Comparison of ENCODE assay signal across 8 mouse cellular contexts in genomic region chr2:167278751-167279526, GRCm38 (mm10). TPM values are rescaled to one million over a fixed set of nuclear protein-coding genes. Genes with fewer than 3 reads are reported as not detected.
DNase-seq lines count a peak whose midpoint lies in the region; ATAC-seq and TF ChIP-seq lines count a peak whose summit lies in the region.
"Had no signal": no experiment of that assay in that cellular context is flagged by ENCODE, and none has a peak within 500 bp of the region (broad histone marks: within the 10 kb centered on the region; RNA-seq: fewer than 3 reads in every experiment).

No protein-coding gene starts in this region.

- peak; percentile 73 for DNase-seq in MEL (ENCODE audit: low read depth, low spot score)
- peak; percentile 79 for DNase-seq in adrenal gland, postnatal 25 days
- peak; percentile 47 for DNase-seq in embryonic facial prominence, embryonic 14.5 days (ENCODE audit: low spot score)
- peak; percentile 80 to 82 for DNase-seq in kidney, postnatal 4 days
- DNase-seq in lung, embryonic 14.5 days = peak; percentile 83
- peak; percentile 77 for DNase-seq in retina, embryonic 14.5 days (ENCODE audit: low spot score)

- TF ChIP-seq RAD21 in MEL (IDR thresholded peaks at IDR 0.05; ENCODE audit: low read depth, low read length) = peak; percentile 91

- 61% methylated on average over 17 of the region's 17 CpGs for WGBS in embryonic facial prominence, embryonic 14.5 days
- WGBS in heart, embryonic 16.5 days = 56% methylated on average over 17 of the region's 17 CpGs
- WGBS in lung, embryonic 14.5 days = 54% methylated on average over 17 of the region's 17 CpGs

- peak; percentile 51 for ATAC-seq in embryonic facial prominence, embryonic 14.5 days (ENCODE audit: low read depth)
- ATAC-seq in heart, embryonic 16.5 days (replicated peaks; ENCODE audit: extremely low read depth, insufficient read depth, low FRiP score) = peak; percentile 55
- ATAC-seq in lung, embryonic 14.5 days (ENCODE audit: insufficient read depth) = peak; percentile 62

- no peak for TF ChIP-seq EP300 in MEL (IDR thresholded peaks at IDR 0.05; ENCODE audit: low read depth in 1 of 2, low read length in 2 of 2)

- no peak overlapping the region for H3K4me3 ChIP-seq in MEL (ENCODE audit: control insufficient read depth in 1 of 2, insufficient read depth in 1 of 2, low read depth in 2 of 2, low read length in 2 of 2)
- no peak overlapping the region for H3K4me3 ChIP-seq in embryonic facial prominence, embryonic 14.5 days (ENCODE audit: low read depth, low read length)
- H3K4me3 ChIP-seq in heart, embryonic 16.5 days (ENCODE audit: low read length) = no peak overlapping the region
- no peak overlapping the region for H3K4me3 ChIP-seq in lung, embryonic 14.5 days (ENCODE audit: low read depth, low read length)
- H3K4me3 ChIP-seq: hindbrain, embryonic 15.5 days had no signal

- no peak overlapping the region for H3K4me2 ChIP-seq in embryonic facial prominence, embryonic 14.5 days (ENCODE audit: low read depth, low read length)
- H3K4me2 ChIP-seq in heart, embryonic 16.5 days (ENCODE audit: low read depth, low read length) = no peak overlapping the region
- H3K4me2 ChIP-seq in lung, embryonic 14.5 days = no peak overlapping the region
- H3K4me2 ChIP-seq: hindbrain, embryonic 15.5 days had no signal

- no peaks in the 10 kb centered on the region for H3K36me3 ChIP-seq in MEL (ENCODE audit: control insufficient read depth in 1 of 2, insufficient read depth in 2 of 2, low read length in 2 of 2)
- H3K36me3 ChIP-seq in embryonic facial prominence, embryonic 14.5 days (ENCODE audit: control insufficient read depth, insufficient read depth, low read length) = no peaks in the 10 kb centered on the region
- H3K36me3 ChIP-seq in heart, embryonic 16.5 days (ENCODE audit: control insufficient read depth, insufficient read depth) = no peaks in the 10 kb centered on the region
- no peaks in the 10 kb centered on the region for H3K36me3 ChIP-seq in lung, embryonic 14.5 days (ENCODE audit: insufficient read depth)
- H3K36me3 ChIP-seq: hindbrain, embryonic 15.5 days had no signal

- H3K4me1 ChIP-seq in MEL (ENCODE audit: control insufficient read depth in 1 of 2, insufficient read depth in 2 of 2, low read length in 2 of 2) = no peaks in the 10 kb centered on the region
- no peaks in the 10 kb centered on the region for H3K4me1 ChIP-seq in embryonic facial prominence, embryonic 14.5 days (ENCODE audit: control insufficient read depth, insufficient read depth, low read length)
- H3K4me1 ChIP-seq in heart, embryonic 16.5 days (ENCODE audit: control insufficient read depth, insufficient read depth, low read length) = no peaks in the 10 kb centered on the region
- H3K4me1 ChIP-seq in lung, embryonic 14.5 days (ENCODE audit: insufficient read depth) = no peaks in the 10 kb centered on the region

- H3K27me3 ChIP-seq in MEL (ENCODE audit: control insufficient read depth in 1 of 2, insufficient read depth in 2 of 2, low read length in 2 of 2) = no peaks in the 10 kb centered on the region; a peak in 1 of 4 replicates
- H3K27me3 ChIP-seq in embryonic facial prominence, embryonic 14.5 days (replicated peaks; ENCODE audit: control insufficient read depth, insufficient read depth, low read length) = no peaks in the 10 kb centered on the region
- H3K27me3 ChIP-seq in heart, embryonic 16.5 days (ENCODE audit: control insufficient read depth, insufficient read depth, low read length) = no peaks in the 10 kb centered on the region
- H3K27me3 ChIP-seq in lung, embryonic 14.5 days (ENCODE audit: insufficient read depth, low read length) = no peaks in the 10 kb centered on the region
- H3K27me3 ChIP-seq: hindbrain, embryonic 15.5 days had no signal

- peak; percentile 87 to 99 (median 93) for TF ChIP-seq CTCF in MEL (IDR thresholded peaks at IDR 0.05 in 2 of 3, conservative IDR thresholded peaks at IDR 0.05 in 1 of 3; ENCODE audit: control insufficient read depth in 1 of 3, insufficient read depth in 1 of 3, low read depth in 2 of 3, low read length in 3 of 3, poor library complexity in 1 of 3, severe bottlenecking in 1 of 3)
- peak; percentile 97 for TF ChIP-seq CTCF in lung, embryonic 14.5 days (IDR thresholded peaks at IDR 0.05; ENCODE audit: low read depth)

- H3K9me3 ChIP-seq in MEL (replicated peaks; ENCODE audit: insufficient read depth, low read length) = no peaks in the 10 kb centered on the region
- no peaks in the 10 kb centered on the region for H3K9me3 ChIP-seq in embryonic facial prominence, embryonic 14.5 days (ENCODE audit: control insufficient read depth, low read length)
- H3K9me3 ChIP-seq in heart, embryonic 16.5 days (replicated peaks; ENCODE audit: control insufficient read depth, low read length) = no peaks in the 10 kb centered on the region
- no peaks in the 10 kb centered on the region for H3K9me3 ChIP-seq in lung, embryonic 14.5 days (ENCODE audit: low read depth, low read length)
- H3K9me3 ChIP-seq: hindbrain, embryonic 15.5 days had no signal

- no peak overlapping the region for H3K27ac ChIP-seq in MEL (ENCODE audit: control insufficient read depth, low read depth, low read length)
- H3K27ac ChIP-seq in embryonic facial prominence, embryonic 14.5 days (replicated peaks; ENCODE audit: low read depth, low read length) = no peak overlapping the region
- no peak overlapping the region for H3K27ac ChIP-seq in heart, embryonic 16.5 days (ENCODE audit: low read length)
- no peak overlapping the region for H3K27ac ChIP-seq in lung, embryonic 14.5 days (ENCODE audit: low read depth)
- H3K27ac ChIP-seq: hindbrain, embryonic 15.5 days had no signal

- no peak for TF ChIP-seq POLR2A in MEL (IDR thresholded peaks at IDR 0.05; ENCODE audit: control insufficient read depth in 1 of 2, insufficient read depth in 1 of 2, low read depth in 1 of 2, low read length in 2 of 2, poor library complexity in 1 of 2)

- no peak overlapping the region for H3K9ac ChIP-seq in MEL (ENCODE audit: control insufficient read depth, low read depth, low read length, poor library complexity, severe bottlenecking)
- H3K9ac ChIP-seq in embryonic facial prominence, embryonic 14.5 days (ENCODE audit: low read depth, low read length) = no peak overlapping the region
- no peak overlapping the region for H3K9ac ChIP-seq in heart, embryonic 16.5 days (ENCODE audit: low read length)
- no peak overlapping the region for H3K9ac ChIP-seq in lung, embryonic 14.5 days
- H3K9ac ChIP-seq: hindbrain, embryonic 15.5 days had no signal

- no peaks in the 10 kb centered on the region for H3K79me2 ChIP-seq in MEL (ENCODE audit: control insufficient read depth, insufficient read depth, low read length, poor library complexity)

TF ChIP-seq in MEL, 35 proteins besides CTCF, POLR2A, EP300 and RAD21:
- TF ChIP-seq MEF2A (IDR thresholded peaks at IDR 0.05; ENCODE audit: extremely low read depth, insufficient replicate concordance, low read depth, low read length, poor library complexity, severe bottlenecking) = no peak
- TF ChIP-seq SMC3 (IDR thresholded peaks at IDR 0.05; ENCODE audit: low read depth, low read length) = peak; percentile 96
- peak; percentile 85 for TF ChIP-seq ZC3H11A (IDR thresholded peaks at IDR 0.05; ENCODE audit: low read depth, low read length)
- TF ChIP-seq ELF1 (IDR thresholded peaks at IDR 0.05; ENCODE audit: low read depth, low read length) = 0 out of 2 replicates have a peak, but pooled peaks have one; percentile 12

RNA-seq across cellular contexts. Expression of gene Ptgis, which starts 38.5 kb away (rescaled TPM):
- 7.3 and 7.6 TPM in 2 replicates for total RNA-seq in MEL (2012; rRNA removed)
- polyA plus RNA-seq in MEL (2012; ENCODE audit: insufficient read depth in 1 of 2, insufficient read length in 2 of 2, low read depth in 1 of 2, low replicate concordance in 2 of 2, missing spikeins in 1 of 2) = 10 to 100 TPM in 1 of 2 experiments, not detected in 1; 12.7 TPM
- total RNA-seq in adrenal gland, postnatal 25 days (2021) = 17.7 and 24.9 TPM in 2 replicates
- polyA plus RNA-seq in embryonic facial prominence, embryonic 14.5 days (2014; fragmentation: Nextera tagmentation; extraction: Ambion mirVana) = 37.6 and 38.3 TPM in 2 replicates
- polyA plus RNA-seq in heart, embryonic 16.5 days (2015; fragmentation: Nextera tagmentation; extraction: Ambion mirVana) = 20.4 and 21.4 TPM in 2 replicates
- polyA plus RNA-seq in lung, embryonic 14.5 days (2014; fragmentation: Nextera tagmentation; extraction: Ambion mirVana) = 16.0 and 18.6 TPM in 2 replicates
